Mouse (Mus musculus) adipocyte (in vitro differentiated cells): ENCODE data around the gene Grcc10.

Experiments used
- DNase-seq: peaks from one replicate; pipeline ENCODE4 v3.0.0-alpha.2; 2016; ENCODE audit warnings: low spot score

The Grcc10 gene

DNA sequence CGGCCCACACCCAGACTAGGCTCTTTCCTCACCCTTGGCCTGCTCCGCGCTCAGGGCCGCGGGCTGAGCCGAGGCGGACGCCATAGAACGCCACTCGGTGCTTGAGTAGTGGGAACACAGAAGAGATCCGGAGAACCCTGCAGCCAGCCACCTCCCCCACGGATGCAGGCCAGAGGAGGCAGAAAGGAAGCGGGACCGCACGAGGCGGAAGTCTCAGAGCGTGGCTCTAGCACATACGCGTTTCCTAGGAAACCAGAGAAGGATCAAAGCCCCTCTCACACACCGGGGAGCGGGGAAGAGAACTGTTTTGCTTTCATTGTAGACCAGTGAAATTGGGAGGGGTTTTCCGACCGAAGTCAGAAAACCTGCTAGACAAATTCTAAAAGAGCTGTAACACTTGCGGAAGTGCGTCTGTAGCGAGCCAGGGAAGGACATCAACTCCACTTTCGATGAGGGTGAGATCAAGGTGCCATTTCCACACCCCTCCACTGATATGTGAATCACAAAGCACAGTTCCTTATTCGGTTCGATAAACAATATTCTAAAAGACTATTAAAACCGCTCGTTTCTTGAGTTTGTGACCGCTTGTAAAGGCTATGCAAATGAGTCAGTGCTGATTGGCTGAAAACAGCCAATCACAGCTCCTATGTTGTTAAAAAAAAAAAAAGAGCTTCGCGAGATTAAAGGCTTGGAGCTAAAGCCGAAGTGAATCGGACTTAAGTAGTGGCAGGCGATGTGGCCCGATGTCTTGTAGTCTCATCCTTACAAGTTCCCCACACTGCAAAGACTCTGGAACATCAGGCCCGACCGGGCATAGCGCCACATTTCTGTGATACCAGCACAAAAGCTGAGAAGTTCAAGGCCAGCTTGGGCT lies at the start of gene Grcc10:
Gene Grcc10 (minus strand): TSS at position 487 of the 874 bp plus-strand sequence.
- DNase-seq, result peak; percentile 92

DNA sequence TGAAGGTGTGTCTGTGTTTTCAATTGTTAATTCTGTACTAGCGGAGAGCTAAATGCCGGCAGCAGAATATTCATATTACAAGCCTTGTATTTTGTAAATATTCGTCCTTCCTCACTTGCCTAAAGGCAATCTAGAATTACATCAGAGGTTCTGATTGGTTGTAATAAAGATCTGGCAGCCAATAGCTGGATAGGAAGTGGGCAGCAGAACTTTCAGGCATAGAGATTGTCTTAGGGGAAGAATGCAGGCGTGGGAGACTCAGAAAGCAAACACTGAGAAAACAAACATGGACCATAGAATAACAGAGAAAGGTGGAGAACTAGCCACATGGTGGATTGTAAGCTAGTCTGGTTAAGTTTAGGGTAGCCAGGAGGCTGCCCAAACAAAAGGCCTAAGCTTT lies 48.9 kb upstream of the Grcc10 start:
- no peak for DNase-seq

DNA sequence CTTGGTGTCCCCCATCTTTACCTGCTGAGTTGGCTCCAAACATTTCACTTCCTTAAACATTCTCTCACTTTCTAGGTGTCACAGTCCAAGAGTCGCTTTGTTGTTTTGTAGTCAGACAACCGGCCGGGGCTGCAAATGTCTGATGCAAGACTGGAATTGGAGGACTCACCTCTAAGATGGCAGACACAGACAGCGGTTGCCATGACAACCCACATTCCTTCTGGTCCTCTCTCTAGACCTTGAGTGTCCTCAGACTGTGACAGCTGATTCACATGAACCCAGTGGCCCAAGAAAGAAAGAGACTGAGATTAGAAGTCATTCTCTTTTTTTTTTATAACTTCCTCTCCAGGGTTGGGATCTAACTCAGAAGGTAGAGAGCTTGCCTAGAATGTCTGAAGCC lies 48.3 kb upstream of the Grcc10 start:
- no peak for DNase-seq

DNA sequence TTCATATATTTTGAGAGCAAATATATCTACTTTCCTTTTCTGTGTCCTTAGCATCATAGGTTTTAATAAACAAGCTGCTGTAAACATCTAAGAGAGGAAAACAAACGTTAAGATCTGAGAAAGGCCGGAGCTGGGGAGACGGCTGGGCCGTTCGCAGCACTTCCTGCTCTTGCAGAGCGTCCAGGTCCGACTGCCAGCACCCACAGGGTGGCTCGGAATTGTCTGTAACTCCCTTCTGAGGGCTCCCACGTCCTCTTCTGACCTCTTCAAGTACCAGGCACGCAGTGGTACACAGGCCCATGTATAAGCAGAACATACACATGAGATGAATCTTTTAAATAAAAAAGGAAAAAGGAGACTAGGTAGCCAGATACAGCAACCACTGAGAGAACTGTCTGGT lies 46.5 kb upstream of the Grcc10 start:
- DNase-seq, result no peak

DNA sequence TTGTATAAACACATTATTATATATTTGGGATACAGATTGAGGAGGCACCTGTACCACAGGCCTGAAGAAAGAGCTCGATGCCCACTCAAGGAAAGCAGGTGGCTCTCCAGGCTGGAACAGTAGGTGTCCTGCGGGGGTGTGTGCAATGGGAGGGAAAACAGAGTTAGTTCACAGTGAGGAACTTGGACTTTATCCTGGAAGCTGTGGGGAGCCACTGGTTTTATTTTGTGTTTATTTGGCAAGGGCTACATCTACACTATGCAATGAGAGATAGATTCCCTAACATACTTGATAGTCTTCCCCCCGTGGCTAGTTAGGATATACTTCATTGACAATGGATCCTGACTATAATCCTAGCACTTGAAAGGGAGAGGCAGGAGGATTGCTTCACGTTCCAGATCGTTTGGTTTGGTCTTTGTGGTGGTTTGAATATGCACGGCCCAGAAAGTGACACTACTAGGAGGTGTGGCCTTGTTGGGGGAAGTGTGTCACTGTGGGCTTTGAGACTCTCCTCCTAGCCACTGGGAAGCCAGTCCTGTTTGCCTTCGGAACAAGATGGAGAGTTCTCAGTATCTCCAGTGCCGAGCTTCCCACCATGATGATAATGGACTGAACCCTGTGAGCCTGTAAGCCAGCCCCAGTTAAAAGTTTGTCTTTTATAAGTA lies 45.7 kb upstream of the Grcc10 start:
- DNase-seq, result no peak

DNA sequence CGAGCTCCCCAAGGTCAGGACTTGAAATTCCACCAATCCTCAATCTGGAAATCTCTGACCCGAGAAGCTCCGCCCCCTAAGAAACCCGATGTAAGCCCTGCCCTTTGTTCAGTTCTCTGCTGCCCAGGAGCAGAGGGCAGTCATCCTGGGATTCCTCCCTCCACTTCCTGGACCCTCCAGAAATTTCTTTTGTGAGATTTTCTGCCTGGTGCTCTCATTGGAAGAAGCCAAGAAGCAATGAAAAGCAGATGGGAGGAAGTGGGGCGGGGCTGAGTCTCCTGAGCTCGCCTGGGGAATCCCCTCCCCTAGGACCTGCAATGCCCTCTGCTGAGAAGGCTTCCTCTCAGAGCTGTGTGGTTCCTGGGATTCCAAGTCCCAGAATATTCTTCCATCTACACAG lies 41.3 kb upstream of the Grcc10 start:
- DNase-seq, result peak; percentile 58

DNA sequence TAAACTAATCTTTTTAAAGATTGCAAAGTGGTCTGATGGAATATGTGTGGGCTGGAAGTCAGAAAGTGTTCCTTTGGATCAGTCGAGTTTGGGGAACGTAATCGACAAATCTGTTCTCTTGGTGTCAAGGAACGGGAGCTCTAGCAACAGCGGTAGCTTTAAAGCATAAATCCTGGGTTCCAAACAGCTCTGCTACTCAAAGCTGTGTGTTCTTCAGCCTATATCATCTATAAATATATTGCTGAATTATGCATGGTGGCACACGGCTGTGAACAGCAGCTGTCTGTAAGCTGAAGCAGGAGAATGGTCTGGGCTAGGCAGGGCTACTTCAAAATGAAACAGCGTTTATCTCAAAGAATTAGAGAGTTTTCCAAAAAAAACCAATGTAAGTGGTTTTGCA lies 39.7 kb upstream of the Grcc10 start:
- DNase-seq, result no peak

DNA sequence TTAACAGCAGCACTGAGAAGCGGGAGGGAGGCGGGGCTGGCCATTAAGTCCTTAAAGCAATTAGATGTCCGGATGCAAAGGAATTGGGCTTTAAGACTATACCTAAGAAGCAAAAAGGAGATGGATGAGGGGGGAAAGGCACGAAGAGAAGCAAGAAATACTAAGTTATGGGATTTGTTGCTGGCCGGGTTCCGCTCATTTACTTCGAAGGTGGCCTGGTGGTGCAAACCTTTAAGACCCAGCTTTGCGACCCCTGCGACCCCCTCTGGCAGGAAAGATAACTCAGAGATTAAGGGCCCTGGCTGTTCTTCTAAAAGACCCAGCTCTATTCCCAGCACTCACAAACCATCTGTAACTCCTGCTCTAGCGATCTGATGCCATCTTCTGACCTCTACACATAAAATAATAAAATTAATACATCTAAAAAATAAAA lies 38.8 kb upstream of the Grcc10 start:
- DNase-seq, result no peak

DNA sequence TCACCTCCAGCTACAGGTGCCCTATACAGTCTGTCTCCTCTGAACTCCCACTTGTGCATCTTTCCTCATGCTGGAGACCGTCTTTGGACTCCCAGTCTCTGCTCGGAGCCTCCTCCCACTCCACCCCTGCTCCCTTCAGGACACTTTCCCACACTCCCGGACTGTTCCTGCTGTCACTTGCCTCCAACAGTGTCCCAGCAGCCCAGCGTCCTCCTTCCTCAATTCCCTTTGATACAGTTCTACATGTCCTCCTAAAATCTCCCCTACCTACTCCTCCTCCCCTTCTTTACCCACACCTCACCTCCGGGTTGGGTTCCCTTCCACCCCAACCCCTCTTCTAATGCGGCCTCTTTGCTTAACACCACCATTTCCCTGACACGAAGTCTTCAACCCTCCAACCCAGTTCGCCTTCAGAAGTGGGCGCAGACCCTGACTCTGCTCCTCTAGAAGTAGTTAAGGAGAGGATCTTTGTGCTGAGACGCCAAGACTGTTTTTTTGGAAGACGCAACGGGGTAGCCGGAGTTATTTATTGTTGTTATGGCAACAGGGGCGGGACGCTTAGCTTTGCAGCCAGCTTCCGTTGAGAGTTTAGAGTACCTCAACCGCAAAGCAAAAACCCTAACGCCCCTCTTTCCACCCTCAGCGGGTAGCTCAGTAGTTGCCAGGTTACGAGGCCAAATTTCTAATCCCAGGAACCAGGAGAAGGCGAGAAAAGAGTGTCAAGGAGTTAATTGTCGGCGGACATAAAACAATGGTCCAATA lies 38.2 kb upstream of the Grcc10 start, which contains the start of gene Lrrc23:
Gene Lrrc23 (minus strand): TSS at position 506 of the 762 bp plus-strand sequence.
- DNase-seq, result no peak

DNA sequence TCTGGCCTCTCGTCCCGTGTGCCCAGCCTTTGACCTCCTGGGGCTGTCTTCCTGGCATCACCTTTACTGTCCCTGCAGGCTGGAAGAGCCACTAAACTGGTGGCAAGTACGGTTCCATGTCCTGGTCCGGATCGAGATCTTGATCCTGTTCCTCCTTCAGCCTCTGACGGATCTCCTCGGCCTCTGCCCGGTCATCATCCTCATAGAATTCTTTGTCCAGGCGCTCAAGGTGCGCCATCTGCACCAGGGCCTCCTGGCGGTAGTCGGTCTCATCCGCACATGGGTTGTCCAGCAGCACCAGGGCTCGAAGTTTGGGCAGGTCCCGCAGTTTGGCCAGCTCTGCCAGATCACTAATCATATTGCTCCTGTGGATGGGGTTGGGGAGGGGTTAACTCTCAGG lies 29.3 kb upstream of the Grcc10 start:
- no peak for DNase-seq

DNA sequence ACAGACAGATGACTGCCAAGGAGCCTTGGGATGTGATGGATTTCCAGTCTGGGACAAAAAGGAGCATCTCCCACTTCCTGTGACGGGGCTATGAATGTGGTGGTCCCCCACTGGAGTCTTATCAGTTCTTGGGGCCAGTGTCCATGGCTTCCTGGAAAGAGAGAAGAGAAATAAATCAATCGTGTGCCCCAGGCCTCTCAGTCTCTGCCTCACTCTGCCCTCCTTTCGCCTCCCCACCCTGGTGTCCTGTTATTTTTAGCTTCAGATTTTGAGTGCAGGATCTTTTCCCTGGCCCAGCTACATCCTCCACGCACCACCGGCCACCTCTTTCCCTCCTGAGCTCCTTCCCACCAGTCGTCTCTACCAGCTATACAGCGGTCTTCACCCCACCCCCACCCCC lies 28.8 kb upstream of the Grcc10 start:
- no peak for DNase-seq

DNA sequence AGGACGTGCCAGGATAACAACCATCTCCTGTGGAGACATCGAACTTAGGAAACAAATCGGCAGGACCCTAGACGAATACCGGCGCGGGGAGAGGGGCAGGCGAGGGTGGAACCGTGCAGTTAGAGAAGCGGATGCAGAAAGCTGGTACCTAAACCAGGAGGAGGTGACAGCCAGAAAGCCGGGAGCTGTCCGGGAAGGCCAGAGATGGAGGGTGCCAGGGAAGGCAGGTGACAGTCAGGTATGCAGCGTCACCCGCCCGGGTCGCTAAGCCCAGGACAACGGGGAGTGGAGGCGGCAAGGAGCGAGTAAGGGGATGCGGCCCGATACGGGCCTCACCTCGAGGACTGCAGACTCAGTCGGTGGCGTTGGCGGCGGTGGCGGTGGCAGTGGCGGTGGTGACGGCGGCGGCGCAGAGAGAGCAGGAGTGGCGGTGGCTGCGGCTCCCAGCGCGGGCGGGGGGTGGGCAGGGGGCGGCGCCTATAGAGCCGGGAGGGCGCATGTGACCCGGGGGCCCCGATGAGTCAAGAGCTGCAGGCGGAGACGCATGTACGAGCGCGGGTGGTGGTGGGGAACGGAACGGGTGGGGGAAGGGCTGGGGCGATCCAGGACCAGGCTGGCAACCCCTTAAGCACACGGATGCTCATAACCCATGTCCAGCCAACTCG lies 28.1 kb upstream of the Grcc10 start, which contains the start of gene Eno2:
Gene Eno2 (minus strand): TSS at position 573 of the 665 bp plus-strand sequence.
- DNase-seq, result no peak

DNA sequence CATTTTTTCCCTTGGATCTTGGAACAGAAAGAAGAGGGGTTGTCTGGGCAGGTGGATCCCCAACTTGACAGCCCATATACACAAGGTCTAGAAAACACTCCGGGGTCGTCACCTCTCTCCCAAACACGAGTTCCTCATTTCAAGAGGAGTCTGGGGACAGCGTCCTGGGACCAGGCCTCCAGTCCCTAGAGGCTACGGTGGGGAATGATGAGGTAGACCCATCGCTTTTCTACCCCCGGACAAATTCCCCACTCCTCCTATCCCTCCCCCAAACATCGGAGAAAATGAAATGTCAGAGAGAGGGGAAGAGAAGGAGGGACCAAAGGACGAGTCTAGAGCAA lies 27.5 kb upstream of the Grcc10 start:
- no peak for DNase-seq

DNA sequence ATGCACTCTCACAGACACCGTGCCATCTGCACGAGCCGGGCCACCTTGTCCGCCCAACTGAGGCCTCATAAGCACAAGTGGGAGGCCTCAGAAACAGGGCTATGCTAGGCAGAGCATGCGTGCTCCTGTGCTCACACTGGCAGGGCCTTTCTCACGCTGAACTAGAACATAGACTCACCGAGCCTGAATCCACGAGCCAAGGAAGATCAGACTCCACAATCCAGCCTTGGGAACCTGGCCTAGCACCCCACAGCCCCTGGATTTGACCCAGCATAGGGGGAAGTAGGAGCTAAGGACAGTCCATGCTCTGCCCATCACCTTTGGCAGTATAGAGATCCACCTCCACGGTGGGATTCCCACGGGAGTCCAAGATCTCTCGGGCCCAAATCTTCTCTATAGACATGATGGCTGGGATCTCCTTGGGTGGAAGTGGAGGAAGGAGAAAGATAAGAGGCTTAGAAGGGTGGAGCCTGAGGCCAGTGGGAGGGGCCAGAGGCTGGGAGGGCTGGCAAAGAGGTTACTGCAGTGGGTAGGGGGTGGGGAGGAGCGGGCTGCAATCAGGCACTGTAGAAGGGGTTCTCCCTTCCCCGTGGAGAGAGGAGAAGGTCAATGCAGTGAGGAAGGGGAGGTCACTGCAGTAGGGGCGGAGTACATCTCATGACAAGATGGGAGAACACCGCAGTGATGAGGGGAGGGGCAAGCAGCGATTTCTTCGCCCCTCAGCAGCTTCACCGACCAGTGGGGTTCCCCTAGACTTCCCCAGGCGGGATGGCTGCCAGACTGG lies 26.9 kb upstream of the Grcc10 start:
- no peak for DNase-seq

DNA sequence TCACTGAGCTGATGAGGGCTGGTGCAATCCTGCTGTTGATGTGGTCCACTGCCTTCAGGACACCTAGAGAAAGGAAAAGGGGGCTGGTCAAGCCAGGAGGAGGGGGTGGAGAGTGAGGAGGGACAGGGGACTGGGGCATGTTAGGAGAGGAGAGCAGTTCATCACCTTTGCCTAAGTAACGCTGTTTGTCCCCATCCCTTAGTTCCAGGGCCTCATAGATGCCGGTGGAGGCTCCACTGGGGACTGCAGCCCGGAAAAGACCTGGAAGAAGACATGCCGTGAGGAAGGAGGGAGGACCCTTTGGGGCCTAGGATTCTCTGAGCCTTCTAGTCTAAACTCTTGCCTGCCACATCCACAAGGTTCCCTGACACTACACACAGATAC lies 26.4 kb upstream of the Grcc10 start:
- no peak for DNase-seq

DNA sequence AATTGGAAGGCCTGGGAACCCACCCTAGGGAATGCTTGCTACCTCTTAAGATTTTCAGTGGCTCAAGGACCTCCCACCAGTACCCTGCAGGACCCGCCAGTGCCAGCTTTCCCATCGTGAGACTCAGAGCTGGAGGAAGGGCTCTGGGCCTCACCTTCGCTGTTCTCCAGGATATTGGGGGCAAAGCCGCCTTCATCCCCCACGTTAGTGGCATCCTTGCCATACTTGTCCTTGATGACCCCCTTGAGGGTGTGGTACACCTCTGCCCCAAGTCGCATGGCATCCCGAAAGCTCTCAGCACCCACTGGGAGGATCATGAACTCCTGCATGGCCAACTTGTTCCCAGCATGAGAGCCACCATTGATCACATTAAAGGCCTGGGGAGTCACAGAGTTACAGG lies 24.8 kb upstream of the Grcc10 start:
- no peak for DNase-seq

DNA sequence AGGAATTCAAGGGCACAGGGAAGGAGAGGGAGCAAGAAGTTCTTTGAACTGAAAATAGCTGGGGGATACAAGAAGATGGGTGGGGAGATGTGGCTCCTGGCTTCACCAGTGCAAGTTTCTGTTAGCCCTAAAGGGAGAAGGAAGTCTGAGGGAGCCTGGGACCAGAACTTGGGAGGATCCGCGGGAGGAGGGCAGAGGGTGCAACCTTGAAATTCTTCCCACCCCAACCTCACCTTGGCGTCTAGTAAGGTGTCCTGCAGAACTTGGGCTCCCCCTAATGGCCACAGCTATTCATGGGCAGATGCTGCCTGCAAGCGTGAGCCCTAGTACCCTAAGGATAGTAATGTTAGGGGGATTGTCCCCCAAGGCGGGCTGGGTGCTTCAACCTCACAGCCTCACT lies 18.1 kb upstream of the Grcc10 start:
- peak; percentile 93 for DNase-seq

DNA sequence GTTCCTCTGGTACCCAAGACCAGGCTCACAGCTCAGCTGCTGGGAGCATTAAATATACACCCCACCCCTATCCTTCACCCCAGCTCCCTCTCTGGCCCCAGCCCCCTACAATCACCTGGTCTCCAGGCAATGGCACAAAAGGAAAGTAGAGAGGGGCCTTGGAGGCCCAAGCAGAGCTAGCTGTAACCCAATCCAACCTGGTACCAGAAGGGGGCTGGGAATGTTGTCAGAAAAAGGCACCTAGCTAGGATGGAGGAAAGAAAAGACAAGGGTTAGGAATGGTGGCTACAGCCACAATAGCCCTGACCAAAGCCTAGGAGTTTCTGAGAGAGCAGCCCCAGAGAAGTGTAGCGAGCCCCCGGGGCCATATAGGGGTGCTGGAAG lies 17.7 kb upstream of the Grcc10 start:
- peak; percentile 53 for DNase-seq

DNA sequence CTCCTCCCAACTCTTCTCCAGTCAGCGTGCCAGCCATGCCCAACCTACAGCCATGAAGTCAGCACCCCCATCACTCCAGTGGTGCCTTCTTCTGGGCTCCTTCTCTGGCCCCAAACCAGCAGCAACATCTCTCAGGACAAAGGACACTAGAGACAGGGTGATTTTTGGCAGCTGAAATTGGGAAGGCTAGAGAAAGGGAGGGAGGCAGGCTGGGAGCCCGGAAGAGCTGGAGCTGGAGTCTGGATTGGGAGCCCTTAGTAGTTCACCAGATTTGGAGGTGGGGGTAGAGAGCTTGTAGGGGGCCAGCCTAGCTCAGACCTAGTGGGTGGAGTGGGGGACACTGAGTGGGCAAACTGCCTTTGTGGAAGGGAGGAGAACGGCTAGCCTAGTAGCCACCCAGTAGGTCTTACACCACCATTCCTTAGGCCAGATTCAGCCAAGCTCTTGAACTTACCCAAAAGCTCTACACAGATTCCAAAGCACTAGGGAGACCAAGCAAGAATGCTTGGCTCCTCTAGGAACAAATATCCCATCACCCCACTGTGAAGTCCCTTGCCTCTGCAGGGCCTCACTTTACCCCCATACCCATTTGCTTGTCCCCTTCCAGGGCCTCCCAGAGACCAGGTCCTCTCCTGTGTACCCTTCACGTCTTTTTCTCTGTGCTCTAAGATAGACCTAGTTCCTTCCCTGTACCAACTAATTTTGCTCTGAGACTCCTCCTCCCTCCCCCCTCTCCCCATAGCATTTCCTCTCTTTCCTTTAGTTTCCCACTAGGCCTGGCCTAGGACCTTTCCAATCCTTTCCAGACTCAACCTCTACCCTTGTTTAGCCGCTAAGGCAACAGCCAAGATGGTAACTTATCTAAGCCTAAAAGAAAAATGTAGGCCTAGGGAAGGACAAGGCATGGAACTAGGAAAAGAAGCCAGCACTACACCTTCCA lies 17.0 kb upstream of the Grcc10 start:
- DNase-seq, result peak; percentile 97

DNA sequence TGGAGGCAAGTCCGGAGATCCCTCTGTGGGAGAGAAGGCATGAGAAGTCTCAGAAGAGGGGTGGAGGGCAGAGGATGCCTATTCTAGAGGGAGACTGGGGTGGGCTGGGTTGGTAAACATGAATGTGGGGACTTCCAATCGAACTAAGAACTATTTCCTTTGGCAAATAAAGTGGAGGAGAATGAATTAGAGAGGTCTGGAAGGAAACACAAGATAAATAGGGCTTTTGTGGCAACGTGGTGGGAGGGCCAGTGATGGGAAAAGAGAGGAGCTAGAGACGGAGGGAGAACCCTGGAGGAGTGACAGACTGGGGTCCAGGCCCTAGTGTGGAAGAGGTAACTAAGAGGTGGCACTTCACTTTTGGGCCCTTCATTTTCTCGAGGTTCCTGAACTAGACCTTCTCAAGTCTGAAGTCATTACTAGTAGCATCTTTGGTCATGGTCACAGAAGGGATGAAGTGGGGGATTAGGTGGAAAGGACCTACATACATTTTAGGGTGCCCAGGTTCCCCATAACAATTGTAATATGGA lies 16.2 kb upstream of the Grcc10 start:
- no peak for DNase-seq
